ENCODE assay signal across 26 mouse cellular contexts in the genomic region with DNA sequence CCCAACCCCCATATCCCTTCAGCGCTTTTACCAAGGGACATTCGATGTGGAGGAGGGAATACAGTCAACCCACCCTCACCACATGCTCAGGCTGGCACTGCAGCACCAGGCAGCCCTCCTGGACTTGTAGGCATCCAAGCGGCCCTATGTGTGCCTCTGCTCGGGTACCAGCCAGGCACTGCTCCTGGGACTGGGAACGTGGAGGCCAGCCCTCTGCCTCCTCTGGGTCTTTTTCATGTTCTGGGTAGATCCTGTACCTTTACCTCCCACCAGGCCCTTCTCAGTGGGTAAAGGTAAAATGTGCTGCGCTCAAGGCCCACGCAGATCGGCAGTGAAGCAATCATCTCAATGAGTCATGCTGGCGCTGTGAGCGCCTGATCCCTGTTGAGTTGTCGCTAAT. TPM values are rescaled to one million over a fixed set of nuclear protein-coding genes. Genes with fewer than 3 reads are reported as not detected.
"Had no signal": no experiment of that assay in that cellular context is flagged by ENCODE, and none has a peak within 500 bp of the region (broad histone marks: within the 10 kb centered on the region; RNA-seq: fewer than 3 reads in every experiment).

No protein-coding gene starts in this region.

- ATAC-seq: inflammation-experienced regulatory T-cells, adult 6 months; intestine, embryonic 16.5 days; liver, postnatal 0 days; lung, postnatal 0 days; midbrain, embryonic 13.5 days; midbrain, embryonic 16.5 days had no signal

- H3K9ac ChIP-seq: limb, embryonic 12.5 days; limb, embryonic 15.5 days; liver, embryonic 14.5 days; liver, postnatal 0 days; lung, embryonic 14.5 days; midbrain, embryonic 13.5 days; neural tube, embryonic 13.5 days; stomach, embryonic 15.5 days had no signal

- H3K27ac ChIP-seq: limb, embryonic 12.5 days; limb, embryonic 15.5 days; liver, embryonic 14.5 days; midbrain, embryonic 10.5 days; midbrain, embryonic 13.5 days; neural tube, embryonic 13.5 days; stomach, embryonic 15.5 days had no signal

- H3K4me2 ChIP-seq: limb, embryonic 12.5 days; limb, embryonic 15.5 days; liver, embryonic 11.5 days; lung, embryonic 14.5 days; midbrain, embryonic 13.5 days; neural tube, embryonic 13.5 days; stomach, embryonic 15.5 days had no signal

- H3K36me3 ChIP-seq: limb, embryonic 12.5 days; limb, embryonic 15.5 days; midbrain, embryonic 10.5 days; midbrain, embryonic 13.5 days; neural tube, embryonic 13.5 days; stomach, embryonic 15.5 days had no signal

- DNase-seq: kidney, adult 18-20 months; kidney, adult 9 months; kidney, postnatal 14 days; kidney, postnatal 4 days; left cerebral cortex, postnatal 4 days; liver, postnatal 0 days; lung, embryonic 14.5 days; right cerebral cortex, postnatal 25 days; spleen, adult 18-20 months; thymus, postnatal 25 days had no signal

- H3K4me3 ChIP-seq: limb, embryonic 12.5 days; limb, embryonic 15.5 days; megakaryocyte, embryonic 14.5 days; midbrain, embryonic 10.5 days; midbrain, embryonic 13.5 days; myocyte; neural tube, embryonic 13.5 days; stomach, embryonic 15.5 days had no signal

- H3K9me3 ChIP-seq: limb, embryonic 12.5 days; limb, embryonic 15.5 days; megakaryocyte, embryonic 14.5 days; midbrain, embryonic 10.5 days; midbrain, embryonic 13.5 days; neural tube, embryonic 13.5 days; stomach, embryonic 15.5 days had no signal

RNA-seq across cellular contexts. Expression of a gene that starts 2.6 kb away (rescaled TPM):
- total RNA-seq: monocyte, adult 5-6 weeks had no signal
- polyA plus RNA-seq: inflammation-experienced regulatory T-cells, adult 6 months; liver, embryonic 11.5 days; liver, postnatal 0 days had no signal

RNA-seq across cellular contexts. Expression of a gene that starts 22.8 kb away (rescaled TPM):
- polyA plus RNA-seq: kidney, embryonic 16.5 days; limb, embryonic 12.5 days; lung, embryonic 14.5 days had no signal
